Mouse (Mus musculus): ENCODE measurements at regions not wholly inside any gene's neighbourhood (a gene's known extent, or its start where the extent isn't known, plus 50 kb on each side); places are given as distances from the start of the nearest gene placed in this dataset.

GRCm38 (mm10) chr5:118960521-118961001 is 400.1 kb downstream of the Med13l start:
- H3K27me3 ChIP-seq (ENCODE audit: control insufficient read depth in 1 of 2, insufficient read depth in 2 of 2, low read length in 2 of 2): no peaks in the 10 kb centered on the region
- no peaks in the 10 kb centered on the region for H3K79me2 ChIP-seq (ENCODE audit: control insufficient read depth, insufficient read depth, low read length, poor library complexity)
- no peaks in the 10 kb centered on the region for H3K36me3 ChIP-seq (ENCODE audit: control insufficient read depth in 1 of 2, insufficient read depth in 2 of 2, low read length in 2 of 2)
- no peak overlapping the region for H3K9ac ChIP-seq (ENCODE audit: control insufficient read depth, low read depth, low read length, poor library complexity, severe bottlenecking)
- H3K4me1 ChIP-seq (ENCODE audit: control insufficient read depth in 1 of 2, insufficient read depth in 2 of 2, low read length in 2 of 2): no peaks in the 10 kb centered on the region
- no peak overlapping the region for H3K27ac ChIP-seq (ENCODE audit: control insufficient read depth, low read depth, low read length)
- no peak for DNase-seq (ENCODE audit: low read depth, low spot score)
- no peak for TF ChIP-seq CHD1 (IDR thresholded peaks at IDR 0.05; ENCODE audit: low read depth, low read length)
- no peak for TF ChIP-seq UBTF (IDR thresholded peaks at IDR 0.05; ENCODE audit: borderline replicate concordance, insufficient read depth, low read depth, low read length)
- H3K4me3 ChIP-seq (ENCODE audit: control insufficient read depth in 1 of 2, insufficient read depth in 1 of 2, low read depth in 2 of 2, low read length in 2 of 2): no peak overlapping the region
- H3K9me3 ChIP-seq (replicated peaks; ENCODE audit: insufficient read depth, low read length): no peaks in the 10 kb centered on the region

- Histone ChIP-seq H3K4me1 (ENCODE audit: control insufficient read depth in 1 of 2, insufficient read depth in 2 of 2, low read length in 2 of 2) (no peaks in the 10 kb centered on the region), H3K27ac (ENCODE audit: control insufficient read depth, low read depth, low read length) (no peak overlapping the region), H3K9me3 (replicated peaks; ENCODE audit: insufficient read depth, low read length) (no peaks in the 10 kb centered on the region), H3K36me3 (ENCODE audit: control insufficient read depth in 1 of 2, insufficient read depth in 2 of 2, low read length in 2 of 2) (no peaks in the 10 kb centered on the region), H3K9ac (ENCODE audit: control insufficient read depth, low read depth, low read length, poor library complexity, severe bottlenecking) (no peak overlapping the region), H3K4me3 (ENCODE audit: control insufficient read depth in 1 of 2, insufficient read depth in 1 of 2, low read depth in 2 of 2, low read length in 2 of 2) (no peak overlapping the region), H3K79me2 (ENCODE audit: control insufficient read depth, insufficient read depth, low read length, poor library complexity) (no peaks in the 10 kb centered on the region), H3K27me3 (ENCODE audit: control insufficient read depth in 1 of 2, insufficient read depth in 2 of 2, low read length in 2 of 2) (no peaks in the 10 kb centered on the region)
- TF ChIP-seq ZC3H11A (IDR thresholded peaks at IDR 0.05; ENCODE audit: low read depth, low read length) (no peak), POLR2AphosphoS2 (IDR thresholded peaks at IDR 0.05; ENCODE audit: low read length) (no peak), CHD1 (IDR thresholded peaks at IDR 0.05; ENCODE audit: low read depth, low read length) (no peak), POLR2A (IDR thresholded peaks at IDR 0.05; ENCODE audit: control insufficient read depth in 1 of 2, insufficient read depth in 1 of 2, low read depth in 1 of 2, low read length in 2 of 2, poor library complexity in 1 of 2) (no peak), RCOR1 (IDR thresholded peaks at IDR 0.05; ENCODE audit: low read depth, low read length) (no peak), ZNF384 (IDR thresholded peaks at IDR 0.05; ENCODE audit: low read depth, low read length) (no peak), CHD2 (IDR thresholded peaks at IDR 0.05; ENCODE audit: low read length) (no peak), MEF2A (IDR thresholded peaks at IDR 0.05; ENCODE audit: extremely low read depth, insufficient replicate concordance, low read depth, low read length, poor library complexity, severe bottlenecking) (no peak)
- no peak for DNase-seq (ENCODE audit: low read depth, low spot score)
These were observed 400.6 kb downstream of the Med13l start for GRCm38 (mm10) chr5:118961091-118961490.

DNA sequence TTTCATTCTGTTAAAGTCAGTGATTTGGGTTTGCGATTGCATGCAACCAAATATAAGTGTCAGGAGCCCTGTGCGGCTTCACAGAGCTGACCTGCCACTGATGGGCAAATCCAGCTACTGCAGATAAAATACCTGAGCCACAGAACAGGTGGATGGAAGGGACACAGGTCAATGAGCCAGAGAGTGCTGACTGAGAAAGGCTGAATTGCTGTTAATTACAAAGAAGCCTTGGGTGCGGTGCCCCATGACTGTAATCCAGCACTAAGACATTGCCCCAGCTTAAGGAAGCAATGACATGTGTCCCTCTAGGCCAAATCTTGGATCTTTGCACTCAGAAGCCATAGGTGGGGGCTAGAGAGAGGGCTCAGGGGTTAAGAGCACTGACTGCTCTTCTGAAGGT is 401.7 kb downstream of the Med13l start:
- no peak for DNase-seq (ENCODE audit: low read depth, low spot score)
- H3K27me3 ChIP-seq (ENCODE audit: control insufficient read depth in 1 of 2, insufficient read depth in 2 of 2, low read length in 2 of 2): no peaks in the 10 kb centered on the region
- H3K79me2 ChIP-seq (ENCODE audit: control insufficient read depth, insufficient read depth, low read length, poor library complexity): no peaks in the 10 kb centered on the region
- no peak overlapping the region for H3K27ac ChIP-seq (ENCODE audit: control insufficient read depth, low read depth, low read length)
- H3K9me3 ChIP-seq (replicated peaks; ENCODE audit: insufficient read depth, low read length): no peaks in the 10 kb centered on the region
- H3K4me1 ChIP-seq (ENCODE audit: control insufficient read depth in 1 of 2, insufficient read depth in 2 of 2, low read length in 2 of 2): no peaks in the 10 kb centered on the region
- no peak overlapping the region for H3K4me3 ChIP-seq (ENCODE audit: control insufficient read depth in 1 of 2, insufficient read depth in 1 of 2, low read depth in 2 of 2, low read length in 2 of 2)
- TF ChIP-seq TCF12 (IDR thresholded peaks at IDR 0.05; ENCODE audit: low read depth, low read length) (no peak), EP300 (IDR thresholded peaks at IDR 0.05; ENCODE audit: low read depth in 1 of 2, low read length in 2 of 2) (no peak), ZKSCAN1 (IDR thresholded peaks at IDR 0.05; ENCODE audit: low read depth, low read length) (no peak)
- H3K36me3 ChIP-seq (ENCODE audit: control insufficient read depth in 1 of 2, insufficient read depth in 2 of 2, low read length in 2 of 2): no peaks in the 10 kb centered on the region
- no peak overlapping the region for H3K9ac ChIP-seq (ENCODE audit: control insufficient read depth, low read depth, low read length, poor library complexity, severe bottlenecking)
